Mouse (Mus musculus) limb, embryonic 10.5 days (tissue): ENCODE results near the gene Hoga1. TPM values are rescaled to one million over a fixed set of nuclear protein-coding genes. Genes with fewer than 3 reads are reported as not detected.

Experiments
- DNase-seq: peaks from one replicate; pipeline ENCODE4 v3.0.0-alpha.2; 2017; ENCODE audit warnings: low spot score
- H3K27ac ChIP-seq: fragments of 300-500 bp; sonication (generic); 2 replicates; pipeline ENCODE4 v1.5.1; 2016; ENCODE audit warnings: mild to moderate bottlenecking
- H3K27me3 ChIP-seq: fragments of 300-500 bp; sonication (generic); 2 replicates; pipeline ENCODE4 v1.6.1; 2016; ENCODE audit warnings: low read depth, mild to moderate bottlenecking; ENCODE audit not compliant: poor library complexity, severe bottlenecking
- H3K36me3 ChIP-seq: fragments of 300-500 bp; sonication (generic); 2 replicates; pipeline ENCODE4 v1.6.1; 2016; ENCODE audit warnings: mild to moderate bottlenecking, moderate library complexity
- H3K4me1 ChIP-seq: fragments of 300-500 bp; sonication (generic); 2 replicates; pipeline ENCODE4 v1.6.1; 2016
- H3K4me3 ChIP-seq: fragments of 300-500 bp; sonication (generic); 2 replicates; pipeline ENCODE4 v1.5.1; 2016; ENCODE audit warnings: mild to moderate bottlenecking, moderate library complexity
- H3K9me3 ChIP-seq: fragments of 300-500 bp; sonication (generic); replicated peaks from 2 replicates; pipeline ENCODE4 v1.6.1; 2016; ENCODE audit warnings: mild to moderate bottlenecking
- WGBS: fragments of 180-500 bp; shearing (Covaris S2); methylation state at CpG from one replicate; pipeline ENCODE4 v1.1.7; 2016; 5-methylcytosine and 5-hydroxymethylcytosine counted together
- polyA plus RNA-seq: library from polyadenylated mRNA; unstranded; fragments of >200 nt; fragmentation: Nextera tagmentation; extraction: Ambion mirVana; gene quantifications from 2 replicates; pipeline ENCODE4 v1.2.1, GENCODE M21; 2016

Hoga1 gene
- polyA plus RNA-seq, result 1.1 and 1.3 TPM in 2 replicates

DNA sequence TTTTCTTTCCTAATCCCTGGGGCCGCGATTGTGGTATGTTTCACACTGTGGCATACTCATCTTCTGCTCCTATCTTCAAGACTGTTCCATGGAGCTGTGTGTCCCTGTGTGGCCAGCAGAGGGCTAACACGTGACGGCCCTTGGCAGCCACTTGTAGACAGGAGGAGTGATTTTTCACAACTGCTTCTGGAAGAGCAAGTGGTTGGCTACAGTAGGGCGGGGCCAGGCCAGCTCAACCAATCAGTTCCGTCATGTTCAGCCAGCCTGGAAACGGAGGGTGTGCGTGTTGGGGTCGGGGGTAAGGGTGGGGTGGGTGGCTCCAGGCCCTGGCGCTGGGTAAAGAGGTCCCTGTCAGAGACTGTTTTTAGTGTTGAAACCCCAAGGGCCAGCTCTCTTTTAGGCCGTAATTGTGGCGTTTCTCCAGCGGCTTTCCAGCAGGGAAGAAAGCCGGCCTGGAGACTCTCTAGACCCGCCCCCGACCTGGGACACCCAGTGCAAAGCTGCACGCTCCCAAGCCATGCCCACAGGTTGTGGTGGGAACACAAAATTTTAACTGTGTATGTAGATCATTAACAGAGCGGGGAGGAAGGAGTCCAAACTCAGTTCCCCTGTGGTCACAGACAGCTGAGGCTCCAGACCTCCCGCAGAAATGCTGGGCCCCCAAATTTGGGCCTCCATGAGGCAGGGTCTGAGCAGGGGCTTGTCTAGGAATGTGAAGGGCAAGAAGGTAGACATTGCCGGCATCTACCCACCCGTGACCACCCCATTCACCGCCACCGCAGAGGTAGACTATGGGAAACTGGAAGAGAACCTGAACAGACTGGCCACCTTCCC lies at the start of gene Hoga1:
Gene Hoga1 (plus strand): TSS at position 342 of the 834 bp plus-strand sequence.
- peak within 1 kb of the TSS; percentile 77 for H3K27ac ChIP-seq
- H3K4me3 ChIP-seq, result peak within 1 kb of the TSS; percentile 49
- WGBS, result 26% methylated on average over 23 of the region's 23 CpGs
- DNase-seq, result peak; percentile 84
- H3K4me1 ChIP-seq, result peaks cover 10% of the 10 kb centered on the region
- H3K9me3 ChIP-seq, result no peaks in the 10 kb centered on the region
- H3K27me3 ChIP-seq, result peaks cover 14% of the 10 kb centered on the region
- H3K36me3 ChIP-seq, result no peaks in the 10 kb centered on the region

DNA sequence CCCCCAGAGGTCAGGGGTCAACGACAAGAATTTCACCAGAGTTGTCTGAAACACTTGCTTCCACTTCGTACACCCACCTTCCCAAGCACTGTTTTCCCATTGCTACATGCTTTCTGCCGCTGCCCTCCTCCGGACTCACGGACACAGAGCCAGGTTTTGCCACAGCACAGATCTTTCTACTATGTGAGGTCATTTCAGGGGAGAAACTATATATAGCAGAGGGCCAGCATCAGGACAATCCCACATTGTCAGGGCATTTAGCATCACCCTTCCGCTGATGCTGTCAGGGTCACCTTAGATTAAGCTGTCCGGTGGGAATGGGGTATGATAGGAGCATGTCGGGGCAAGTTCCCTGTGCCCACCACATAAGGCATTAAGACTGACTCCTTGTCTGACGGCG lies 48.3 kb upstream of the Hoga1 start:
- H3K27me3 ChIP-seq, result no peaks in the 10 kb centered on the region
- 71% methylated on average over 10 of the region's 10 CpGs for WGBS
- H3K36me3 ChIP-seq, result no peaks in the 10 kb centered on the region
- DNase-seq, result no peak
- no peak overlapping the region for H3K4me3 ChIP-seq
- H3K9me3 ChIP-seq, result no peaks in the 10 kb centered on the region
- H3K4me1 ChIP-seq, result peaks cover 66% of the 10 kb centered on the region
- no peak overlapping the region for H3K27ac ChIP-seq

DNA sequence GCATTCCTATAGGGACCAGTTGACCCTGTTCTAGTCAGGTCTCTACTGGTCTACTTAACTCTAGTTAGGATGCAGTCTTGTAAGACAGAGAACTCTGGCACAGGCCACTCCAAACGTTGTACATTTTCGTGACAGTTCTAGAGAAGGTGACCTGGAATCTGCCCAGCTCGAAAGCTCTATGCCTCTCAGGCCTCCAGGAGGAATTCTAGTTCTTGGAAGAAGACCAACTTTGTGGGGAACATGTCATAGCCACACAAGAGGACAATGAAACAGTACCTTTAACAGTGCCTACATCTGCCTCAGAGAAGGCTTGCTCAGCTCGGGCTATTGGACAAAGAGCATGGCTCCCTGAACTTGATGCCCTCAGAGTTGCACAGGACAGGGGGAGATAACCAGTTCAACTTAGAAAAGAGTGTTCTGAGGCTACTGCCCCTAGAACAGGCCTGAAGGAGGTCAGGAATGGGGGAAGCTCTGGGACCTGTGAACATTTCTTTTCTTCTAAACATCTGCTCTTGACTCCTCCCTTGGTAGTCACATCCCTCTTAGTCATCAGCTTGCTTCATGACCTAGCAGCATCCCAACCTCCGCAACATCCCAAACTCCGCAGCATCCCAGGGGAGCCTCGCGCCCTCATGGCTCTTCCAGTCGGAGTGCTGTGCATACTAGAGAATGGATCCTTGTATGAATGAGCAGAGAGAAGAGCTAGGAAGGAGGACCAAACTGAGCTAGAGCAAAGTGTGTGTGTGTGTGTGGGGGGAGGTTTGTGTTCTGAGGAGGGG lies 46.5 kb upstream of the Hoga1 start:
- H3K9me3 ChIP-seq, result no peaks in the 10 kb centered on the region
- no peaks in the 10 kb centered on the region for H3K36me3 ChIP-seq
- no peak for DNase-seq
- H3K27me3 ChIP-seq, result no peaks in the 10 kb centered on the region
- 93% methylated on average over 9 of the region's 9 CpGs for WGBS
- peak overlapping the region; percentile 42 for H3K27ac ChIP-seq
- H3K4me3 ChIP-seq, result no peak overlapping the region
- H3K4me1 ChIP-seq, result peaks cover 62% of the 10 kb centered on the region

DNA sequence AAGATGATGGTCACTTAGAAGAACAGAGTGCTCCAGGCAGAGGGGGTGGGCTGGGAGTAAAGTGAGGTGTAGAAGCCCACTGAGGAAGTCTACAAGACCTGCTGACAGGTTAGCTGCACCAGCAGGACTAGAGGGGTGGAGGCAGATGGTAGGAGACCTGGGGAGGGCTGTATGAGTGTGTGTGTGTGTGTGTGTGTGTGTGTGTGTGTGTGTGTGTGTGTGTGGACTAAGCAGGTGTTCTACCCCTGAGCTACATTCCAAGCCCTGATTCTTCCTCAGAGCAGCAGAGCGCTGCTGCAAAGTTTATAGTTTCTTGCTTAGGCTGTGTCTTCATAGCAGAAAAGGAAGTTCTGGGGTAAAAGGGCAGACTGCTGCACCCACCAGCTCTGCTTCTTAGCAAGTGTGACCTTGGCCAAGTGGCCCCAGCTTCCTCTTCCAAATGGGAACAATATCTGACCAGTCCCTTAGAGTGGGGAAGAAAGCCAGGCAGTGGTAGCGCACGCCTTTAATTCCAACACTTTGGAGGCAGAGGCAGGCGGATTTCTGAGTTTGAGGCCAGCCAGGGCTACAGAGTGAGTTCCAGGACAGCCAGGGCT lies 45.6 kb upstream of the Hoga1 start:
- WGBS, result 81% methylated on average over 4 of the region's 4 CpGs
- DNase-seq, result no peak
- Histone ChIP-seq H3K27ac (no peak overlapping the region; the same call in 1 of the 2 replicates), H3K4me3 (no peak overlapping the region), H3K36me3 (no peaks in the 10 kb centered on the region), H3K9me3 (no peaks in the 10 kb centered on the region), H3K27me3 (no peaks in the 10 kb centered on the region), H3K4me1 (peaks cover 62% of the 10 kb centered on the region)

DNA sequence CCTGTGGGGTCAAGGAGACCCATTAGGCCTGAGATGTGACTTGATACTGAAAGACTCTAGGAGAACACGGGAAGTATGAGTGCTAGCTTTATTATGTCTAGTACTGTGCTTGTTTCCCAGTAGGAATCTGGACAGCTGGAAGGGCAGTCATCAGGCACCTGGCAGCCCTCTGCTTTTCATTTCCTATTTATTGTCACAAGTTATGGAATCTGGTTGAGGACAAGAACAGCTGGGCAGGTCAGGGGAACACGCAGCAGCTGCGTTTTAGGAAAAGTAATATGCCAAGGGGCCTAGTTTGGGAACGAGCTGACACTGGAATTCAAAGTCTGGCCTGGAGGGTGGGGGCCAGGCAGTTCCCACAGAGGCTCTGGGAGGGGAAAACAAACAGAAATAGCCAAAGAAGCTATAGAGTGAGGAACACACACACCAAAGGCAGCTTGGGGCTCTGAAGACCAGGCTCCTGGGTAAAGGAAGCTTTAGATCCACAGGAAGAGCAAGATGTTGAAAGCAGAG lies 44.9 kb upstream of the Hoga1 start:
- WGBS, result 60% methylated on average over 4 of the region's 4 CpGs
- no peak for DNase-seq
- Histone ChIP-seq H3K4me1 (peaks cover 55% of the 10 kb centered on the region), H3K9me3 (no peaks in the 10 kb centered on the region), H3K27ac (peak overlapping the region; percentile 59; the same call in 1 of the 2 replicates), H3K27me3 (no peaks in the 10 kb centered on the region), H3K4me3 (no peak overlapping the region), H3K36me3 (no peaks in the 10 kb centered on the region)

DNA sequence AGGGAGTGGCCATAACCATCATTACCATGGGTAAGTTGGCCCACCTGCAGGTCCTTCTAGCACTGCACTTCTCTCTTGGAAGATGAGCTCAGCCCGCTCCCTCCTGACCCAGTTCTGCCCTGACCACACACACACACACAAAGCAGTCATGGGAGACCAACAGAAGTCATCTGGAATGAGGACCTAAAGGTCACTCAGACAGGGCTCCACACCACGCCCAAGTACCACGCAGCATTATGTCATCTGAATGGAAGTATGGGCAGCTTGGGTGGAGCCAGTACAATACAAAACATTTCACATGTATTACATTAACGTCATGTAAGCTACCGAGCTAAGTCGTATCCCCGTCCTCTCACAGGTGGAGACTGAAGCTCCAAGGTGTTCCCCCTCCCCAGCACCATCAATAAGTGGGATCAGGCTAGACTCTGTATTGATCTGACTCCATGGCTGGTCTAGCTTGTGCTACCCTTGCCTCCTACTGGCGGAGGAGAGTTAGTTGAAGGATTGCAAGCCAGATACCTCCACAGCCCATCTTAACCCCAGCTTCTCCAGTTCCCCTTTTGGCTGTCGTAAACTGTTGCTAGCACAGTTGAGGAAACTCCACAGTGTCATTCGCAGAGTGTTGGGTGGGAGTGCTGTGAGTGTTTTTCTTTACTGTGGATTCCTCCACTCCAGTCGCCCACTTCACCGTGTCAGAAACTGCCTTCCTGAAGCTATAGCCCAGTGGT lies 44.0 kb upstream of the Hoga1 start:
- WGBS, result 94% methylated on average over 12 of the region's 12 CpGs
- Histone ChIP-seq H3K4me3 (no peak overlapping the region), H3K4me1 (peaks cover 52% of the 10 kb centered on the region), H3K9me3 (no peaks in the 10 kb centered on the region), H3K27ac (peak overlapping the region; percentile 59), H3K36me3 (no peaks in the 10 kb centered on the region), H3K27me3 (no peaks in the 10 kb centered on the region)
- DNase-seq, result no peak

DNA sequence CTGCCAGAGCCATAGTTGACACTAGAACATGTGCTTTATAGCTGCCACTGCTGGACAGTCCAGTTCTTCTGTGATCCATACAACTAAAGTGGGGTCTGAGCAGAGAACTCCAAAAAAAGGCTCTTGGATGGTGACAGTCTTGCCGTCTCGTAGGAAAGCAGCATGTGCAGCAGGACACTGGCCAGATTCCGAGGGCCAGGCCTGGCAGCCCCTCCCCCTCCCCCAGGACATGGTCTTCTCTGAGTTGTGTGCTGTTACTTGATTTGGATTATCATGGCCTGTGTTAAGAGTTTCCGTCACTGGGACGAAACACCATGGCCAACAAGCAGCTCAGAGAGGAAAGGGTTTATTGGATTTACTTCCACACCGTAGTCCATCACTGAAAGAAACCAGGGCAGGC lies 41.2 kb upstream of the Hoga1 start:
- peaks cover 55% of the 10 kb centered on the region for H3K4me1 ChIP-seq
- 79% methylated on average over 6 of the region's 6 CpGs for WGBS

DNA sequence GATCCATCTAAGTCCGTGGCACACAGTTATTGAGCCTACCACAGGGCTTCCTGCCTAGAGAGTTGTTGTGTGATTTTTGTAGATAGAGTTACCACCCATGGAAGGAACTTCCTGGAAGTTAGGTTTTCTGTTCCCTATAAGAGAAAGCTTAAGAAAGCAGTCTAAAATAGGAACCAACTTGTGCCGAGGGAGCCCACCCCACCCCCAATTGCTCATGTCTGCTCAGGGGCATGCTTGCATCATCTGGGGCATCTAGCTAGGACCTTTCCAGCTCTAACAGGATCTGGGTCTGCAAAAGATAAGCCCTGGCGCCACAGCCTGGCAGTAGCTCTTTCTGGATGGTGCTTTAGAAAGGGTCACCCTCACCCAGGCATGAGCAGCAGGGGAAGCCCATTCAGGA lies 39.8 kb upstream of the Hoga1 start:
- Histone ChIP-seq H3K27me3 (no peaks in the 10 kb centered on the region), H3K36me3 (no peaks in the 10 kb centered on the region), H3K27ac (no peak overlapping the region), H3K9me3 (no peaks in the 10 kb centered on the region), H3K4me3 (no peak overlapping the region), H3K4me1 (peaks cover 45% of the 10 kb centered on the region)
- WGBS, result 73% methylated on average over 3 of the region's 3 CpGs
- DNase-seq, result no peak

More for the DNA sequence above, 41.2 kb upstream of the Hoga1 start:
- DNase-seq, result no peak
- Histone ChIP-seq H3K27me3 (no peaks in the 10 kb centered on the region), H3K27ac (no peak overlapping the region), H3K4me3 (no peak overlapping the region), H3K9me3 (no peaks in the 10 kb centered on the region), H3K36me3 (no peaks in the 10 kb centered on the region)

DNA sequence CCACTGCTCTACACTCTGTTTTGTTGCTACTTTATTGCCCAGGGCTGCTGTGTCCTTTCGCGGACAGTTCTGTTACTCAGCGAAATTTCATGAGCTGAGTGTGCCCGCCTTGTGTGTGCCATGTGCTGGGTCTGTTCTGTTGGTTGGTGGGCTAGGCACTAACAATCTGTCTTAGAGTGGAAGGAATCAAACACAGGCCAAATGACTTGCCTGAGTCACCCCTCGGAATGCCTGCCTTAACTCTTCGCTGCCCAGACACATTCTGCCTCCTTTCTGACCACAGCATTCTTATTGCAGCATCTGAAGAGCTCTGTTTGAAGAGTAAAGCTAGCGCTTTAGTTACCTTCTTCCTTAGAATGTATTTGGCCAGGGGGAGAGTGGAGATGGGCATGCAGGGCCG lies 38.8 kb upstream of the Hoga1 start:
- Histone ChIP-seq H3K36me3 (no peaks in the 10 kb centered on the region), H3K4me3 (no peak overlapping the region), H3K27ac (no peak overlapping the region), H3K4me1 (peaks cover 41% of the 10 kb centered on the region), H3K27me3 (no peaks in the 10 kb centered on the region), H3K9me3 (no peaks in the 10 kb centered on the region)
- 59% methylated on average over 8 of the region's 8 CpGs for WGBS
- DNase-seq, result no peak

DNA sequence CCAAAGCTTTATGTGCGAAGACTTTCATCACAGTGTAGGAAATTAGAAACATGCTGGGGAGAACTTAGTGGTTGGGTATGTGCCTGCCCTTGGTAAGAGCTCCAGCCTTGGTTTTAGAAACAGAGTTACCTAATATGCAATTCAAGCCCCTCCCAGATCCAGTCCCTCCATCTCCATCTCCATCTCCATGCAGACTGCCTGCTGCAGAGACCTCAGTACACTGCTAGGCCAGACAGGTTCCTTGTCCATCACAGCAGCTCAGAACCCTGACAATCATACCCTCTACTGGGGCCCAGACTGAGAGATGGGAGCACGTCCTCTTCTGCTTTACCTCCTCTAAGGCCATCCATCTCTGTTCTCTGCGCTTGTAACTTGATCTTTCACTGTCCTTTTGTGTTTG lies 36.8 kb upstream of the Hoga1 start:
- Histone ChIP-seq H3K36me3 (peaks cover 6% of the 10 kb centered on the region; the same call in 1 of the 2 replicates), H3K4me1 (peaks cover 40% of the 10 kb centered on the region), H3K9me3 (no peaks in the 10 kb centered on the region), H3K4me3 (no peak overlapping the region), H3K27ac (peak overlapping the region; percentile 32; the same call in 1 of the 2 replicates), H3K27me3 (no peaks in the 10 kb centered on the region)
- WGBS, result 61% methylated on average over 3 of the region's 3 CpGs
- DNase-seq, result no peak

DNA sequence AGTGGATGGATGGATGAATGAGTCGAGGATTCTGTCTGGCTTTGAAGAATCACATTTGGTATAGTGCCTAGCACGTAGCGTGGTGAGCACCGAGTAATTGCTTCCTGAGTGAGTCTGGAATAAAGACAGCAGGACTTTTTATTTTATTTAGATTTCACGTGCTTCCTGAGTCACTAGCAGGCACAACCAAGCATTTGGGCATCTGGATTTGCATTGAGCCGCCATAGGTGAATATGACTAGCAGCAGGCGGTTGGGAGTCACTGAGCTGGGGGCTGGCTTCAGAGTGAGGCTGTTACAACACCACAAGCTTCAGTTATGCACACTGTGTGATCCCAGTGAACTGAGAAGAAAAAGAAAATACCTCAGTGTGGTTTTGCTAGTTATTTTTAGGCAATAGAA lies 36.3 kb upstream of the Hoga1 start:
- H3K4me3 ChIP-seq, result no peak overlapping the region
- no peak for DNase-seq
- H3K9me3 ChIP-seq, result no peaks in the 10 kb centered on the region
- H3K27me3 ChIP-seq, result no peaks in the 10 kb centered on the region
- peak overlapping the region; percentile 32; the same call in 1 of the 2 replicates for H3K27ac ChIP-seq
- peaks cover 40% of the 10 kb centered on the region for H3K4me1 ChIP-seq
- peaks cover 6% of the 10 kb centered on the region; the same call in 1 of the 2 replicates for H3K36me3 ChIP-seq
- 54% methylated on average over 7 of the region's 7 CpGs for WGBS

DNA sequence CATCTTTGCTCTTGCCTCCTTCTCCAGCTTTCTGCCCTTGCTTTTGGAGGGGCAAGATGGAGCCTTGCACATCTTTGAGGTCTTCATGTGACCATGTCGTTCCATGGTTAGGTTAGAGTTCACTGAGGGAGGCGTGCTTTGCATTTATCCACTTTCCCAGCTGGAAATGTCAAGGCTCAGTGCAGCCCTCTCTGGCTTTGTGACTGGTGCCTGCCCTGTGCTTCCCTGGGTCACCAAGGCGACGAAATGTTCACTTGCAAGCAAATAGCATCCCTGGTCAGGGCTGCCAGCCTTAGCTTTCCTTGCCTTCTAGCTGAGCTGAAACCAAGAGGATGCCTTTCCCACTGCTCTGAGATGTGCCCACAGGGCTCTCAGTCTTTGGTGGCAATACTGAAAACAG lies 35.0 kb upstream of the Hoga1 start:
- 76% methylated on average over 4 of the region's 4 CpGs for WGBS
- H3K27me3 ChIP-seq, result no peaks in the 10 kb centered on the region
- H3K9me3 ChIP-seq, result no peaks in the 10 kb centered on the region
- no peak overlapping the region for H3K27ac ChIP-seq
- peaks cover 40% of the 10 kb centered on the region for H3K4me1 ChIP-seq
- no peak overlapping the region for H3K4me3 ChIP-seq
- peaks cover 6% of the 10 kb centered on the region; the same call in 1 of the 2 replicates for H3K36me3 ChIP-seq
- DNase-seq, result no peak
